Comparison of ENCODE assay signal across 15 mouse cellular contexts in genomic region chr9:78104973-78105372, GRCm38 (mm10). TPM values are rescaled to one million over a fixed set of nuclear protein-coding genes. Genes with fewer than 3 reads are reported as not detected.
DNase-seq lines count a peak whose midpoint lies in the region; ATAC-seq lines count a peak whose summit lies in the region.
"Had no signal": no experiment of that assay in that cellular context is flagged by ENCODE, and none has a peak within 500 bp of the region (broad histone marks: within the 10 kb centered on the region; RNA-seq: fewer than 3 reads in every experiment).

No protein-coding gene starts in this region.

- peaks cover 59% of the 10 kb centered on the region for H3K36me3 ChIP-seq in heart, embryonic 13.5 days
- H3K36me3 ChIP-seq in heart, embryonic 10.5 days: peaks cover 25% of the 10 kb centered on the region

- H3K4me3 ChIP-seq in heart, embryonic 13.5 days: peak overlapping the region; percentile 99
- no peak overlapping the region for H3K4me3 ChIP-seq in heart, embryonic 10.5 days
- H3K4me3 ChIP-seq: forebrain, embryonic 12.5 days; midbrain, embryonic 13.5 days; neural tube, embryonic 13.5 days had no signal

- peaks cover 35% of the 10 kb centered on the region for H3K4me1 ChIP-seq in heart, embryonic 13.5 days
- peaks cover 16% of the 10 kb centered on the region; the same call in 1 of the 2 replicates for H3K4me1 ChIP-seq in heart, embryonic 10.5 days

- peak overlapping the region; percentile 82 for H3K4me2 ChIP-seq in heart, embryonic 13.5 days
- H3K4me2 ChIP-seq: forebrain, embryonic 12.5 days; midbrain, embryonic 13.5 days; neural tube, embryonic 13.5 days had no signal

- no peaks in the 10 kb centered on the region for H3K27me3 ChIP-seq in heart, embryonic 13.5 days (replicated peaks)
- H3K27me3 ChIP-seq in heart, embryonic 10.5 days (ENCODE audit: insufficient read depth, poor library complexity, severe bottlenecking): no peaks in the 10 kb centered on the region
- H3K27me3 ChIP-seq: forebrain, embryonic 12.5 days; midbrain, embryonic 13.5 days; neural tube, embryonic 13.5 days had no signal

- no peak for DNase-seq in heart, embryonic 10.5 days (ENCODE audit: low spot score)
- peak; percentile 44 for DNase-seq in adrenal gland, postnatal 10 days
- DNase-seq in fat pad, adult 2 months (ENCODE audit: extremely low read depth, low read depth, low spot score): peak; percentile 55
- DNase-seq in retina, postnatal 1 day: no peak
- DNase-seq in urinary bladder, adult 18-20 months (ENCODE audit: low spot score in 2 of 2): no peak
- no peak for DNase-seq in frontal cortex, postnatal 25 days (ENCODE audit: low spot score in 2 of 2)
- DNase-seq: gastrocnemius, postnatal 36 days; kidney, adult 18-20 months had no signal

- peak overlapping the region; percentile 40; the same call in 1 of the 2 replicates for H3K27ac ChIP-seq in heart, embryonic 13.5 days (replicated peaks)
- H3K27ac ChIP-seq in heart, embryonic 10.5 days: no peak overlapping the region
- H3K27ac ChIP-seq: forebrain, embryonic 12.5 days; midbrain, embryonic 13.5 days; neural tube, embryonic 13.5 days had no signal

- no peak for ATAC-seq in heart, embryonic 13.5 days (ENCODE audit: extremely low read depth, insufficient number of reproducible peaks, low FRiP score, low TSS enrichment)
- peak; percentile 33; the same call in 1 of the 2 replicates for ATAC-seq in megakaryocyte, adult 5-6 weeks (ENCODE audit: poor library complexity, severe bottlenecking)
- ATAC-seq: CD4-positive, CD25-positive, alpha-beta regulatory T cell, adult 4 months; midbrain, embryonic 13.5 days had no signal

- no peak overlapping the region for H3K9ac ChIP-seq in heart, embryonic 13.5 days
- H3K9ac ChIP-seq: forebrain, embryonic 12.5 days; midbrain, embryonic 13.5 days; neural tube, embryonic 13.5 days had no signal

- H3K9me3 ChIP-seq in heart, embryonic 13.5 days: no peaks in the 10 kb centered on the region
- H3K9me3 ChIP-seq in heart, embryonic 10.5 days: no peaks in the 10 kb centered on the region
- H3K9me3 ChIP-seq: forebrain, embryonic 12.5 days; midbrain, embryonic 13.5 days; neural tube, embryonic 13.5 days had no signal

- 67% methylated on average over 6 of the region's 6 CpGs for WGBS in heart, embryonic 13.5 days
- 81% methylated on average over 6 of the region's 6 CpGs for WGBS in heart, embryonic 10.5 days

RNA-seq across cellular contexts. Expression of gene Fbxo9, which starts 3.9 kb away (rescaled TPM):
- 39.6 and 39.7 TPM in 2 replicates for polyA plus RNA-seq in heart, embryonic 13.5 days (2015; fragmentation: Nextera tagmentation; extraction: Ambion mirVana)
- polyA plus RNA-seq in heart, embryonic 10.5 days (2016; fragmentation: Nextera tagmentation; extraction: Ambion mirVana): 28.5 and 30.6 TPM in 2 replicates
- total RNA-seq in adrenal gland, postnatal 10 days (2021): 10 to 100 TPM; 63.0 to 85.4 TPM
- 40.3 and 50.5 TPM in 2 replicates for total RNA-seq in megakaryocyte, adult 5-6 weeks (2015)
- 43.8 and 49.2 TPM in 2 replicates for total RNA-seq in megakaryocyte, adult 5-6 weeks (2017)

RNA-seq across cellular contexts. Expression of gene Ick, which starts 4.0 kb away (rescaled TPM):
- polyA plus RNA-seq in heart, embryonic 13.5 days (2015; fragmentation: Nextera tagmentation; extraction: Ambion mirVana): 14.0 and 14.9 TPM in 2 replicates
- 17.2 and 21.5 TPM in 2 replicates for polyA plus RNA-seq in heart, embryonic 10.5 days (2016; fragmentation: Nextera tagmentation; extraction: Ambion mirVana)
- 10 to 100 TPM; 19.0 to 25.4 TPM for total RNA-seq in adrenal gland, postnatal 10 days (2021)
- 3.4 and 6.2 TPM in 2 replicates for total RNA-seq in megakaryocyte, adult 5-6 weeks (2015)
- total RNA-seq in megakaryocyte, adult 5-6 weeks (2017): 2.5 and 8.0 TPM in 2 replicates

RNA-seq across cellular contexts. Expression of gene Gcm1, which starts 53.2 kb away (rescaled TPM):
- polyA plus RNA-seq in heart, embryonic 13.5 days (2015; fragmentation: Nextera tagmentation; extraction: Ambion mirVana): not detected in 2 replicates
- polyA plus RNA-seq in heart, embryonic 10.5 days (2016; fragmentation: Nextera tagmentation; extraction: Ambion mirVana): 0.09 TPM in 1 of 2 replicates, not detected in the other
- total RNA-seq in adrenal gland, postnatal 10 days (2021): not detected
- total RNA-seq in megakaryocyte, adult 5-6 weeks (2015): not detected in 2 replicates
- total RNA-seq in megakaryocyte, adult 5-6 weeks (2017): not detected in 2 replicates
- total RNA-seq: gastrocnemius, postnatal 36 days; hematopoietic stem cell, adult 5-6 weeks had no signal
- polyA plus RNA-seq: CD4-positive, CD25-positive, alpha-beta regulatory T cell, adult 4 months; forebrain, embryonic 12.5 days; neural tube, embryonic 13.5 days had no signal

Comparison
In these comparisons a context has a peak if more than half of its experiments do, and no peak if none do; other contexts are left out.
1. DNase-seq: peak in adrenal gland, postnatal 10 days (single experiment) and fat pad, adult 2 months (single experiment); none in heart, embryonic 10.5 days (single experiment), retina, postnatal 1 day (single experiment), urinary bladder, adult 18-20 months (0 of 2) and frontal cortex, postnatal 25 days (0 of 2).